Mouse (Mus musculus): ENCODE results near the gene Olfr559.

DNA sequence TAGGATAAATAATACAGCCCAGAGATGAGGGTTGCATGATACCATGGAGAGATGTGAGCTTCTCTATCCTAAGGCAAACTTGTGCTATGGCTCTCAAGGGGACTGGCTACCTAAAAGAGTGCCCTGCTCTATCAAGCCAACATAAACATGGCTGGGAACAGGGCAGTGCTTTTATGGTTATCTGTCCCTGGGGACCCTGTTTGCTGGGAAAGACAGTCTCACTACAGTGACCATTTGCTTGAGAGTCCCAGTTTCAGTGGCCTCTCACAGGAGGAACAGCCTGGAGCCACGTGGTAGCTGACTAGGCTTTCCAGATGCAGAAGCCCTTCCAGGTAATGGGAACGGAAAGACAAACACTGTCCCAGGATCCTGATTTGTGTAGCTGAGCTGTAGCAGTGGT lies 10.4 kb upstream of the Olfr559 start:
- TF ChIP-seq CTCF (IDR thresholded peaks at IDR 0.05; ENCODE audit: extremely low read depth, insufficient read depth, low read length) (no peak), POLR2A (IDR thresholded peaks at IDR 0.05; ENCODE audit: extremely low read depth, insufficient read depth, low read length) (no peak)

Data from cortical plate, adult 2 months (tissue).